Mouse (Mus musculus): ENCODE measurements around the gene Tubg1. TPM values are rescaled to one million over a fixed set of nuclear protein-coding genes. Genes with fewer than 3 reads are reported as not detected.

Gene Tubg1
- total and polyA plus RNA-seq, 2 experiments, result 7.6 to 11.9 TPM

DNA sequence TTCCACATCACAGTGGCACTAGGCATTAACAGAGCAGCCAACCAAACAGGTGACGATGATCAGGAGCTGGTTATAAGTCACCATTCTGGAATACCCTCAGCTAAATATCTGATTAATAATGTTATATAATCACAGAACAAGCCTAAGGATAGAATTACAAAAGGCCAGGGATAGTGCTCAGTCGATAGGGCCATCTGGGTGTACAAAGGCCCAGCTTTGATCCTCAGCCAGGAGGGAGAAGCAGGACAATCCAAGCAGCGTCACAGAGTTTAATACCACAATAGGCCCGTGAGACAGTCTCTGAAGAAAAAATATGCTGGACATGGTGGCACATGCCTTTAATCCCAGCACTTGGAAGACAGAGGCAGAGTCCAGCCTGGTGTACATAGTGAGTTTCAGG is 10.4 kb upstream of the Tubg1 start:
- peak; percentile 55 for DNase-seq (ENCODE audit: extremely low read depth, low read depth, low spot score)
- Histone ChIP-seq H3K4me3 (ENCODE audit: insufficient read depth, low read depth, low read length) (no peak overlapping the region), H3K79me2 (ENCODE audit: control insufficient read depth, insufficient read depth, low read length) (peaks cover 31% of the 10 kb centered on the region; the same call in 1 of the 2 replicates), H3K27ac (replicated peaks; ENCODE audit: insufficient read depth, low read depth, low read length) (no peak overlapping the region), H3K27me3 (ENCODE audit: control insufficient read depth, insufficient read depth, low read length) (no peaks in the 10 kb centered on the region), H3K9ac (ENCODE audit: low read depth, low read length) (no peak overlapping the region), H3K4me1 (ENCODE audit: control insufficient read depth, insufficient read depth, low read length) (peaks cover 11% of the 10 kb centered on the region), H3K36me3 (ENCODE audit: control insufficient read depth, insufficient read depth, low read length) (peaks cover 18% of the 10 kb centered on the region)
- no peak for TF ChIP-seq POLR2A (IDR thresholded peaks at IDR 0.05; ENCODE audit: extremely low read depth, insufficient read depth, low read length)
- TF ChIP-seq CTCF (IDR thresholded peaks at IDR 0.05; ENCODE audit: low read depth, low read length), result no peak
- 21% methylated on average over 4 of the region's 4 CpGs for WGBS

GRCm38 (mm10) chr11:101110708-101111107 is 9.0 kb upstream of the Tubg1 start:
- Histone ChIP-seq H3K4me1 (ENCODE audit: control insufficient read depth, insufficient read depth, low read length) (peaks cover 12% of the 10 kb centered on the region), H3K27me3 (ENCODE audit: control insufficient read depth, insufficient read depth, low read length) (no peaks in the 10 kb centered on the region), H3K79me2 (ENCODE audit: control insufficient read depth, insufficient read depth, low read length) (peaks cover 40% of the 10 kb centered on the region; the same call in 1 of the 2 replicates), H3K9ac (ENCODE audit: low read depth, low read length) (peak overlapping the region; percentile 30; the same call in 1 of the 2 replicates), H3K36me3 (ENCODE audit: control insufficient read depth, insufficient read depth, low read length) (peaks cover 7% of the 10 kb centered on the region; the same call in 1 of the 2 replicates), H3K27ac (replicated peaks; ENCODE audit: insufficient read depth, low read depth, low read length) (peak overlapping the region; percentile 20), H3K4me3 (ENCODE audit: insufficient read depth, low read depth, low read length) (no peak overlapping the region)
- peak; percentile 74 for DNase-seq (ENCODE audit: extremely low read depth, low read depth, low spot score)
- TF ChIP-seq POLR2A (IDR thresholded peaks at IDR 0.05; ENCODE audit: extremely low read depth, insufficient read depth, low read length), result no peak
- TF ChIP-seq CTCF (IDR thresholded peaks at IDR 0.05; ENCODE audit: low read depth, low read length), result no peak
- WGBS, result 24% methylated on average over 5 of the region's 5 CpGs

GRCm38 (mm10) chr11:101111178-101111577 is 8.6 kb upstream of the Tubg1 start:
- WGBS, result 87% methylated on average over 4 of the region's 4 CpGs
- Histone ChIP-seq H3K4me1 (ENCODE audit: control insufficient read depth, insufficient read depth, low read length) (peaks cover 13% of the 10 kb centered on the region), H3K36me3 (ENCODE audit: control insufficient read depth, insufficient read depth, low read length) (peaks cover 5% of the 10 kb centered on the region; the same call in 1 of the 2 replicates), H3K79me2 (ENCODE audit: control insufficient read depth, insufficient read depth, low read length) (peaks cover 43% of the 10 kb centered on the region; the same call in 1 of the 2 replicates), H3K4me3 (ENCODE audit: insufficient read depth, low read depth, low read length) (no peak overlapping the region), H3K27ac (replicated peaks; ENCODE audit: insufficient read depth, low read depth, low read length) (no peak overlapping the region), H3K9ac (ENCODE audit: low read depth, low read length) (no peak overlapping the region), H3K27me3 (ENCODE audit: control insufficient read depth, insufficient read depth, low read length) (no peaks in the 10 kb centered on the region)
- DNase-seq (ENCODE audit: extremely low read depth, low read depth, low spot score), result no peak
- TF ChIP-seq CTCF (IDR thresholded peaks at IDR 0.05; ENCODE audit: low read depth, low read length), result no peak
- TF ChIP-seq POLR2A (IDR thresholded peaks at IDR 0.05; ENCODE audit: extremely low read depth, insufficient read depth, low read length), result no peak

- TF ChIP-seq POLR2A (IDR thresholded peaks at IDR 0.05; ENCODE audit: extremely low read depth, insufficient read depth, low read length) (no peak), CTCF (IDR thresholded peaks at IDR 0.05; ENCODE audit: low read depth, low read length) (no peak)
Observed at GRCm38 (mm10) chr11:101112186-101112585, 7.6 kb upstream of the Tubg1 start.

GRCm38 (mm10) chr11:101115564-101115963 is 4.2 kb upstream of the Tubg1 start:
- no peak overlapping the region for H3K27ac ChIP-seq (replicated peaks; ENCODE audit: insufficient read depth, low read depth, low read length)
- DNase-seq (ENCODE audit: extremely low read depth, low read depth, low spot score), result no peak
- no peak for TF ChIP-seq CTCF (IDR thresholded peaks at IDR 0.05; ENCODE audit: low read depth, low read length)
- TF ChIP-seq POLR2A (IDR thresholded peaks at IDR 0.05; ENCODE audit: extremely low read depth, insufficient read depth, low read length), result no peak
- H3K9ac ChIP-seq (ENCODE audit: low read depth, low read length), result no peak overlapping the region
- H3K79me2 ChIP-seq (ENCODE audit: control insufficient read depth, insufficient read depth, low read length), result peaks cover 44% of the 10 kb centered on the region
- no peak overlapping the region for H3K4me3 ChIP-seq (ENCODE audit: insufficient read depth, low read depth, low read length)
- WGBS, result 61% methylated on average over 2 of the region's 2 CpGs
- H3K27me3 ChIP-seq (ENCODE audit: control insufficient read depth, insufficient read depth, low read length), result no peaks in the 10 kb centered on the region
- H3K36me3 ChIP-seq (ENCODE audit: control insufficient read depth, insufficient read depth, low read length), result peaks cover 5% of the 10 kb centered on the region; the same call in 1 of the 2 replicates
- H3K4me1 ChIP-seq (ENCODE audit: control insufficient read depth, insufficient read depth, low read length), result peaks cover 15% of the 10 kb centered on the region

More at GRCm38 (mm10) chr11:101112186-101112585, 7.6 kb upstream of the Tubg1 start:
- WGBS, result 92% methylated on average over 3 of the region's 3 CpGs
- DNase-seq (ENCODE audit: extremely low read depth, low read depth, low spot score), result no peak
- H3K9ac ChIP-seq (ENCODE audit: low read depth, low read length), result no peak overlapping the region
- peaks cover 5% of the 10 kb centered on the region; the same call in 1 of the 2 replicates for H3K36me3 ChIP-seq (ENCODE audit: control insufficient read depth, insufficient read depth, low read length)
- H3K4me1 ChIP-seq (ENCODE audit: control insufficient read depth, insufficient read depth, low read length), result peaks cover 13% of the 10 kb centered on the region
- H3K4me3 ChIP-seq (ENCODE audit: insufficient read depth, low read depth, low read length), result no peak overlapping the region
- H3K79me2 ChIP-seq (ENCODE audit: control insufficient read depth, insufficient read depth, low read length), result peaks cover 46% of the 10 kb centered on the region; the same call in 1 of the 2 replicates
- no peak overlapping the region for H3K27ac ChIP-seq (replicated peaks; ENCODE audit: insufficient read depth, low read depth, low read length)
- H3K27me3 ChIP-seq (ENCODE audit: control insufficient read depth, insufficient read depth, low read length), result no peaks in the 10 kb centered on the region

DNA sequence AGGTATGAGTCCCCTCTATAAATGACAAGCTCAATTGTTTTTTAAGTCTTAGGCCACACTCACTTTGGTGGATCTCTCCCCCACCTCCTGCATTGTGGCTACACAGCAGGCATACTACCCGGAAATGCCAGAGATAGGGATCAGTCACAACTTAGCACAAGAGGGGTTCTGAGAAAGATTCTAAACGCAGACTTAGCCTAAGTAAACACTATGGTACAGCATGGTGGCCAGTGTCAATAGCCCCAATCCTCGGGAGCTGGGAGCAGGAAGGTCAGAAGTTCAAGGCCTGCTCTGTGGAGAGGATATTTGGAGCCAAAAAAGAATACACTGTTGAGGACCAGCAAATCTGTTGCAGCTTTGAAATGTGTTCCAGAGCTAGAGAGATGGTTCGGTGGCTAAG is 1.6 kb upstream of the Tubg1 start:
- peaks cover 2% of the 10 kb centered on the region for H3K36me3 ChIP-seq (ENCODE audit: control insufficient read depth, insufficient read depth, low read length)
- TF ChIP-seq CTCF (IDR thresholded peaks at IDR 0.05; ENCODE audit: low read depth, low read length), result no peak
- TF ChIP-seq POLR2A (IDR thresholded peaks at IDR 0.05; ENCODE audit: extremely low read depth, insufficient read depth, low read length), result no peak
- H3K9ac ChIP-seq (ENCODE audit: low read depth, low read length), result no peak overlapping the region; the same call in 1 of the 2 replicates
- WGBS, result 1% methylated on average over 4 of the region's 4 CpGs
- peak overlapping the region; percentile 45 for H3K27ac ChIP-seq (replicated peaks; ENCODE audit: insufficient read depth, low read depth, low read length)
- 0 out of 2 replicates have a peak overlapping the region, but pooled peaks have one; percentile 0 for H3K4me3 ChIP-seq (ENCODE audit: insufficient read depth, low read depth, low read length)
- peak; percentile 74 for DNase-seq (ENCODE audit: extremely low read depth, low read depth, low spot score)
- H3K79me2 ChIP-seq (ENCODE audit: control insufficient read depth, insufficient read depth, low read length), result peaks cover 29% of the 10 kb centered on the region
- no peaks in the 10 kb centered on the region for H3K27me3 ChIP-seq (ENCODE audit: control insufficient read depth, insufficient read depth, low read length)
- peaks cover 16% of the 10 kb centered on the region for H3K4me1 ChIP-seq (ENCODE audit: control insufficient read depth, insufficient read depth, low read length)
